Mouse (Mus musculus) stomach, postnatal 0 days (tissue): ENCODE measurements around the gene Dhrs1.

ENCODE experiments used
- CTCF ChIP-seq: IDR thresholded peaks from 2 replicates; pipeline ENCODE4 v1.5.1; 2016; ENCODE audit warnings: antibody characterized with exemption, low read depth, mild to moderate bottlenecking, moderate library complexity
- EP300 ChIP-seq: optimal IDR thresholded peaks from 2 replicates; pipeline ENCODE3; 2016; ENCODE audit warnings: antibody characterized with exemption

DNA sequence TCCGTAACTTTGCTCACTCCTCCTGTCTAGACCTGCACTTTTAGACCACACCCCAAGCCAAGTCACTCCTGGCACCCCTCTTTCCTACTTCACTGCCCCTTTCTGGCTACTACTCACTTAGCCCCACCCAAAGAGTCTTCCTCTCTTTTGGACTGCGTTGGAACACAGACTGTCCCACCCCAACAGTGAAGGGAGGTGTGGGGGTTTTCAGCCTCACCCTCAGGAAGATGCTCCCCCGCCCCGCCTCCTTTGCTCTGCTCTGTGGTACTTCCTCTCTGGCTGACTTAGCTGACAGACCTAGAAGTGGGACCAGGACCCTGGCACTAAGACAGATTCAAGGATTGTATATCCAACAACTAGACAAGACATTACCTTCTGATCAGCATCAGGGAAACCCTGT is 20.2 kb upstream of the Dhrs1 start, which contains the start of gene Ltb4r1:
- no peak for TF ChIP-seq CTCF
- no peak for TF ChIP-seq EP300
